ENCODE assay signal across 19 mouse cellular contexts in genomic region chr5:114157236-114157635, GRCm38 (mm10). TPM values are rescaled to one million over a fixed set of nuclear protein-coding genes. Genes with fewer than 3 reads are reported as not detected.
DNase-seq lines count a peak whose midpoint lies in the region; ATAC-seq lines count a peak whose summit lies in the region.
"Had no signal": no experiment of that assay in that cellular context is flagged by ENCODE, and none has a peak within 500 bp of the region (broad histone marks: within the 10 kb centered on the region; RNA-seq: fewer than 3 reads in every experiment).

No protein-coding gene starts in this region.

- DNase-seq in adrenal gland, postnatal 10 days = peak; percentile 71
- no peak for DNase-seq in adrenal gland, adult 18-20 months (ENCODE audit: low spot score in 2 of 2)
- peak; percentile 32 for DNase-seq in gastrocnemius, postnatal 14 days
- DNase-seq in gastrocnemius, postnatal 4 days (ENCODE audit: low spot score in 2 of 2) = no peak
- peak; percentile 36 for DNase-seq in lung, postnatal 10 days
- DNase-seq in lung, postnatal 14 days = no peak
- DNase-seq: cerebellum, adult 18-20 months; cerebellum, adult 9-11 months; cerebellum, postnatal 36 days; forebrain, postnatal 0 days; heart, adult 2 months had no signal

- peak overlapping the region; percentile 88 for H3K27ac ChIP-seq in brown adipose tissue, adult 24 weeks (replicated peaks; ENCODE audit: low read depth, low read length)
- H3K27ac ChIP-seq in heart, embryonic 12.5 days (ENCODE audit: poor library complexity, severe bottlenecking) = no peak overlapping the region
- H3K27ac ChIP-seq: embryonic facial prominence, embryonic 13.5 days; forebrain, embryonic 12.5 days; heart, adult 2 months had no signal

- no peak for ATAC-seq in heart, embryonic 12.5 days (ENCODE audit: insufficient number of reproducible peaks, low FRiP score)
- ATAC-seq: forebrain, postnatal 0 days; hindbrain, embryonic 16.5 days; inflammation-experienced regulatory T-cells, adult 6 months; intestine, postnatal 0 days had no signal

- H3K36me3 ChIP-seq in heart, embryonic 12.5 days = no peaks in the 10 kb centered on the region
- H3K36me3 ChIP-seq: embryonic facial prominence, embryonic 13.5 days; forebrain, embryonic 12.5 days had no signal

- no peak overlapping the region for H3K4me3 ChIP-seq in brown adipose tissue, adult 24 weeks (ENCODE audit: insufficient read depth, low read depth, low read length)
- H3K4me3 ChIP-seq in heart, embryonic 12.5 days = no peak overlapping the region
- H3K4me3 ChIP-seq: embryonic facial prominence, embryonic 13.5 days; forebrain, embryonic 12.5 days; heart, adult 2 months had no signal

- WGBS in heart, embryonic 12.5 days = 46% methylated on average over 7 of the region's 7 CpGs

- H3K9ac ChIP-seq in heart, embryonic 12.5 days = no peak overlapping the region
- H3K9ac ChIP-seq: embryonic facial prominence, embryonic 13.5 days; forebrain, embryonic 12.5 days; forebrain, postnatal 0 days had no signal

- H3K27me3 ChIP-seq in heart, embryonic 12.5 days (replicated peaks) = no peaks in the 10 kb centered on the region
- H3K27me3 ChIP-seq: embryonic facial prominence, embryonic 13.5 days; forebrain, embryonic 12.5 days had no signal

- H3K4me1 ChIP-seq in brown adipose tissue, adult 24 weeks (ENCODE audit: control insufficient read depth, insufficient read depth, insufficient read length, low read length) = peaks cover 13% of the 10 kb centered on the region
- H3K4me1 ChIP-seq in heart, embryonic 12.5 days (replicated peaks) = peaks cover 26% of the 10 kb centered on the region

- H3K9me3 ChIP-seq in heart, embryonic 12.5 days (replicated peaks) = no peaks in the 10 kb centered on the region
- H3K9me3 ChIP-seq: embryonic facial prominence, embryonic 13.5 days; forebrain, embryonic 12.5 days had no signal

- H3K4me2 ChIP-seq in heart, embryonic 12.5 days = no peak overlapping the region
- H3K4me2 ChIP-seq: embryonic facial prominence, embryonic 13.5 days; forebrain, embryonic 12.5 days; heart, embryonic 11.5 days had no signal

- intact Hi-C loops in gastrocnemius, postnatal 14 days (cut with DNase I; ENCODE audit: low total_unique reads) = no loop called here

RNA-seq across cellular contexts. Expression of gene Acacb, which starts 10.9 kb away (rescaled TPM):
- 100 to 1,000 TPM; 113 to 138 TPM for total RNA-seq in adrenal gland, postnatal 10 days (2021)
- 100 to 1,000 TPM; 130 to 232 TPM for total RNA-seq in adrenal gland, adult 18-20 months (2021)
- total RNA-seq in gastrocnemius, postnatal 14 days (2021) = 10 to 100 TPM; 66.4 to 98.1 TPM
- 10 to 100 TPM; 59.6 to 62.8 TPM for total RNA-seq in gastrocnemius, postnatal 4 days (2021)
- polyA plus RNA-seq in brown adipose tissue, adult 24 weeks (2012; ENCODE audit: insufficient read depth, insufficient read length, missing spikeins) = 235 and 250 TPM in 2 replicates
- polyA plus RNA-seq in heart, embryonic 12.5 days (2016; fragmentation: Nextera tagmentation; extraction: Ambion mirVana) = 16.1 and 16.9 TPM in 2 replicates

RNA-seq across cellular contexts. Expression of gene Ung, which starts 27.1 kb away (rescaled TPM):
- total RNA-seq in adrenal gland, postnatal 10 days (2021) = 10 to 100 TPM; 11.4 to 13.3 TPM
- total RNA-seq in adrenal gland, adult 18-20 months (2021) = 1 to 10 TPM; 2.8 to 4.1 TPM
- 1 to 10 TPM; 6.5 to 7.2 TPM for total RNA-seq in gastrocnemius, postnatal 14 days (2021)
- 10 to 100 TPM; 10.5 to 14.0 TPM for total RNA-seq in gastrocnemius, postnatal 4 days (2021)
- 4.4 and 5.2 TPM in 2 replicates for polyA plus RNA-seq in brown adipose tissue, adult 24 weeks (2012; ENCODE audit: insufficient read depth, insufficient read length, missing spikeins)
- polyA plus RNA-seq in heart, embryonic 12.5 days (2016; fragmentation: Nextera tagmentation; extraction: Ambion mirVana) = 60.6 and 60.7 TPM in 2 replicates

RNA-seq across cellular contexts. Expression of gene Alkbh2, which starts 29.2 kb away (rescaled TPM):
- total RNA-seq in adrenal gland, postnatal 10 days (2021) = 1 to 10 TPM; 6.3 to 8.6 TPM
- 1 to 10 TPM; 6.3 to 8.1 TPM for total RNA-seq in adrenal gland, adult 18-20 months (2021)
- 1 to 10 TPM; 1.1 to 1.5 TPM for total RNA-seq in gastrocnemius, postnatal 14 days (2021)
- 1 to 10 TPM; 3.3 to 3.4 TPM for total RNA-seq in gastrocnemius, postnatal 4 days (2021)
- 4.3 and 5.6 TPM in 2 replicates for polyA plus RNA-seq in brown adipose tissue, adult 24 weeks (2012; ENCODE audit: insufficient read depth, insufficient read length, missing spikeins)
- 8.7 and 11.0 TPM in 2 replicates for polyA plus RNA-seq in heart, embryonic 12.5 days (2016; fragmentation: Nextera tagmentation; extraction: Ambion mirVana)

Comparison
In these comparisons a context has a peak if more than half of its experiments do, and no peak if none do; other contexts are left out.
1. DNase-seq: peak in adrenal gland, postnatal 10 days (single experiment), gastrocnemius, postnatal 14 days (single experiment) and lung, postnatal 10 days (single experiment); none in adrenal gland, adult 18-20 months (0 of 2), gastrocnemius, postnatal 4 days (0 of 2) and lung, postnatal 14 days (single experiment).